Mouse (Mus musculus) testis, adult 2 months (tissue): ENCODE measurements around the gene Vdr.

Experiments used
- CTCF ChIP-seq: fragments of 200-500 bp; IDR thresholded peaks from 2 replicates; pipeline ENCODE4 v1.5.1; 2012; ENCODE audit warnings: low read depth, mild to moderate bottlenecking, inconsistent platforms, low read length, moderate library complexity; ENCODE audit not compliant: control insufficient read depth, insufficient read depth, insufficient replicate concordance
- POLR2A ChIP-seq: fragments of 200-500 bp; IDR thresholded peaks from 2 replicates; pipeline ENCODE4 v1.6.1; 2012; ENCODE audit warnings: low read depth, mild to moderate bottlenecking, inconsistent platforms, low read length, moderate library complexity; ENCODE audit not compliant: control insufficient read depth

DNA sequence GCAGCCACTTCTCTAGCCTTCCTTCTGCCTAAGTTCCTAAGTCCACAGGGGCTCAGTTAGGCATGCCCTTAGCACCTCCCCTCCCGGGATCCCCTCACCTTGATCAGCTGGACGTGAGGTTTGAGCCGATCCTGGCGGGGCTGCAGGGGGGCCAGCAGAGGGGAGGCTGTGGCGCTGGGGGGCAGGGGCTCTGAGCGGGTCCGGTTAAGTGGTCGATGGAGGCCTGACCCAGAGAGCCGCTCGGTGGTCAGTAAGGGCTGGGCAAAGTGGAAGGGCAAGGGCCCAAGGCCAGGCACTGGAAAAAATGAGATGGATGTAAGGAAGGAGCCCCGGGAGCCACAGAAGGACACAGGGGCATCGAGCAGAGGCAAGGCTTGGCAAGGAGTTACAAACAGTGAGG, 102.6 kb downstream of the Vdr start:
- TF ChIP-seq CTCF: no peak
- TF ChIP-seq POLR2A: no peak
